Mouse (Mus musculus) neural tube, embryonic 14.5 days (tissue): ENCODE data around the gene Csrnp2. TPM values are rescaled to one million over a fixed set of nuclear protein-coding genes. Genes with fewer than 3 reads are reported as not detected.

Experiments used
- ATAC-seq: fragments of 200-750 bp; cut with Nextera tagmentation; 2 replicates; pipeline ENCODE4 v1.8.0; 2017; ENCODE audit warnings: low read depth, mild to moderate bottlenecking, moderate TSS enrichment, moderate library complexity
- H3K27ac ChIP-seq: fragments of 300-500 bp; sonication (generic); 2 replicates; pipeline ENCODE4 v1.5.1; 2014; ENCODE audit warnings: low read depth, mild to moderate bottlenecking, control low read depth, low read length, moderate library complexity, mixed read lengths
- H3K27me3 ChIP-seq: fragments of 300-500 bp; sonication (generic); 2 replicates; pipeline ENCODE4 v1.6.1; 2014; ENCODE audit warnings: low read length; ENCODE audit not compliant: control insufficient read depth, insufficient read depth
- H3K36me3 ChIP-seq: fragments of 300-500 bp; sonication (generic); 2 replicates; pipeline ENCODE4 v1.6.1; 2014; ENCODE audit warnings: low read length, mixed read lengths; ENCODE audit not compliant: control insufficient read depth, insufficient read depth
- H3K4me1 ChIP-seq: fragments of 300-500 bp; sonication (generic); 2 replicates; pipeline ENCODE4 v1.6.1; 2014; ENCODE audit warnings: low read length; ENCODE audit not compliant: control insufficient read depth, insufficient read depth
- H3K4me2 ChIP-seq: fragments of 300-500 bp; sonication (generic); 2 replicates; pipeline ENCODE4 v1.6.1; 2014; ENCODE audit warnings: mild to moderate bottlenecking, low read depth, low read length, control low read depth
- H3K4me3 ChIP-seq: fragments of 300-500 bp; sonication (generic); 2 replicates; pipeline ENCODE4 v1.5.1; 2014; ENCODE audit warnings: low read depth, low read length, control low read depth, mixed read lengths
- H3K9ac ChIP-seq: fragments of 300-500 bp; sonication (generic); replicated peaks from 2 replicates; pipeline ENCODE4 v1.6.1; 2014; ENCODE audit warnings: low read depth, mild to moderate bottlenecking, control low read depth, low read length, mixed read lengths
- H3K9me3 ChIP-seq: fragments of 300-500 bp; sonication (generic); 2 replicates; pipeline ENCODE4 v1.6.1; 2016; ENCODE audit warnings: low read length; ENCODE audit not compliant: control insufficient read depth
- WGBS: fragments of 180-500 bp; shearing (Covaris S2); extraction: QIAGEN DNeasy Blood & Tissue Kit; methylation state at CpG from one replicate; pipeline ENCODE4 v1.1.7; 2014; 5-methylcytosine and 5-hydroxymethylcytosine counted together
- polyA plus RNA-seq: library from polyadenylated mRNA; unstranded; fragments of >200 nt; fragmentation: Nextera tagmentation; extraction: Ambion mirVana; gene quantifications from 2 replicates; pipeline ENCODE4 v1.2.1, GENCODE M21; 2014

Gene Csrnp2
- polyA plus RNA-seq, 1 experiment from 2014 or later, result 43.0 TPM

GRCm38 (mm10) chr15:100468295-100469188 lies 26.7 kb downstream of the Csrnp2 start, which contains the start of gene Letmd1:
Letmd1 (plus strand) TSS chr15:100469023.
- peaks cover 20% of the 10 kb centered on the region for H3K4me1 ChIP-seq
- peak within 1 kb of the TSS; percentile 70 for H3K9ac ChIP-seq
- WGBS, result 2% methylated on average over 78 of the region's 84 CpGs
- H3K4me3 ChIP-seq, result peak within 1 kb of the TSS; percentile 78
- peak within 1 kb of the TSS; percentile 81 for H3K27ac ChIP-seq
- ATAC-seq, result peak; percentile 95
- no peaks in the 10 kb centered on the region for H3K27me3 ChIP-seq
- peak within 1 kb of the TSS; percentile 94 for H3K4me2 ChIP-seq
- no peaks in the 10 kb centered on the region for H3K9me3 ChIP-seq
- peaks cover 14% of the 10 kb centered on the region for H3K36me3 ChIP-seq

- H3K4me3 ChIP-seq, result peak overlapping the region; percentile 78; the same call in 1 of the 2 replicates
- peak overlapping the region; percentile 94 for H3K4me2 ChIP-seq
- H3K36me3 ChIP-seq, result peaks cover 7% of the 10 kb centered on the region
- no peaks in the 10 kb centered on the region for H3K9me3 ChIP-seq
- H3K4me1 ChIP-seq, result peaks cover 20% of the 10 kb centered on the region
- WGBS, result 50% methylated on average over 7 of the region's 8 CpGs
- H3K27ac ChIP-seq, result no peak overlapping the region
- ATAC-seq, result no peak
- no peaks in the 10 kb centered on the region for H3K27me3 ChIP-seq
- H3K9ac ChIP-seq, result peak overlapping the region; percentile 70; the same call in 1 of the 2 replicates
These were observed 27.6 kb downstream of the Csrnp2 start for GRCm38 (mm10) chr15:100467738-100468137.

DNA sequence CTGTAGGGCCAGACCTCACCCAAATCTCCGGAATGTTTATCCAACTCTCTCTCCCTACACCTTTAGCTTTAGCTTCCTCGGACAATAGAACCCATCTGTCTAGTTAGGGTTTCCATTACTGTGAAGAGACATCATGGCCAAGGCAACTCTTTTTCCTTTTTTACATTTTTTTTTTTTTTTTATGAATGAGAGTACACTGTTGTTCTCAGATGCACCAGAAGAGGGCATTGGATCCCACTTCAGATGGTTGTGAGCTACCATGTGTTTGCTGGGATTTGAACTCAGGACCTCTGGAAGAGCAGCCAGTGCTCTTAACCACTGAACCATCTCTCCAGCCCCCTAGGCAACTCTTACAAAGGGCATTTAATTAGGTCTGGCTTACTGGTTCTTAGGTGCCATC lies 29.9 kb downstream of the Csrnp2 start:
- Histone ChIP-seq H3K27me3 (no peaks in the 10 kb centered on the region), H3K36me3 (no peaks in the 10 kb centered on the region), H3K9me3 (no peaks in the 10 kb centered on the region), H3K4me2 (no peak overlapping the region), H3K4me1 (peaks cover 20% of the 10 kb centered on the region), H3K27ac (no peak overlapping the region), H3K9ac (no peak overlapping the region), H3K4me3 (no peak overlapping the region)
- ATAC-seq, result no peak
- WGBS, result 79% methylated on average over 2 of the region's 2 CpGs

GRCm38 (mm10) chr15:100463712-100464111 lies 31.6 kb downstream of the Csrnp2 start:
- Histone ChIP-seq H3K9me3 (no peaks in the 10 kb centered on the region), H3K4me2 (no peak overlapping the region), H3K36me3 (no peaks in the 10 kb centered on the region), H3K27ac (no peak overlapping the region), H3K27me3 (no peaks in the 10 kb centered on the region), H3K4me1 (peaks cover 10% of the 10 kb centered on the region; the same call in 1 of the 2 replicates), H3K4me3 (no peak overlapping the region), H3K9ac (no peak overlapping the region)
- no peak for ATAC-seq
- WGBS, result 24% methylated on average over 6 of the region's 6 CpGs

DNA sequence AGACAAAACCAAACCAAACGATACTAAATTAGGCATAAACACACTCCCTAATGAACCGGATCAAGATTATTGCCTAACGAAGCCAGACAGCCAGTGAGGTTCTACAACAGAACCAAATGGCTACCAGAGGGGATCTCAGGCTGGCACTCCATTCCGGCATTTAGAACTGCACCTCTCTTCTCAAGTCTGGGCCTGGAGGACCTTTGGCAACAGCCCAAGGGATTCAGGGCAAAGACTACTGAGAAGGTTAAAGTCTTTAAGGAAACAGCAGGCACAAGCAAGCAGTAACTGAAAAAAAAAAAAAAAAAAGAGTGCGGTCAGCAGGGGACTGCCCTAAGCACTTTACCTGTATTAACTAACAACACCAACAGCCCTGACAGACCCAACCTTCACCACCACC lies 33.2 kb downstream of the Csrnp2 start:
- no peaks in the 10 kb centered on the region for H3K27me3 ChIP-seq
- no peaks in the 10 kb centered on the region for H3K36me3 ChIP-seq
- H3K9me3 ChIP-seq, result no peaks in the 10 kb centered on the region
- peaks cover 2% of the 10 kb centered on the region; the same call in 1 of the 2 replicates for H3K4me1 ChIP-seq
- no peak overlapping the region for H3K27ac ChIP-seq
- H3K9ac ChIP-seq, result no peak overlapping the region
- WGBS, result 76% methylated on average over 4 of the region's 5 CpGs
- ATAC-seq, result no peak
- no peak overlapping the region for H3K4me3 ChIP-seq
- no peak overlapping the region for H3K4me2 ChIP-seq

GRCm38 (mm10) chr15:100461646-100462045 lies 33.6 kb downstream of the Csrnp2 start:
- no peaks in the 10 kb centered on the region for H3K27me3 ChIP-seq
- H3K9ac ChIP-seq, result no peak overlapping the region
- H3K9me3 ChIP-seq, result no peaks in the 10 kb centered on the region
- H3K4me2 ChIP-seq, result no peak overlapping the region
- 63% methylated on average over 9 of the region's 9 CpGs for WGBS
- peaks cover under 1% of the 10 kb centered on the region; the same call in 1 of the 2 replicates for H3K4me1 ChIP-seq
- no peak overlapping the region for H3K27ac ChIP-seq
- no peak overlapping the region for H3K4me3 ChIP-seq
- H3K36me3 ChIP-seq, result no peaks in the 10 kb centered on the region
- ATAC-seq, result no peak

- H3K9ac ChIP-seq, result no peak overlapping the region
- H3K4me2 ChIP-seq, result no peak overlapping the region
- H3K9me3 ChIP-seq, result no peaks in the 10 kb centered on the region
- no peaks in the 10 kb centered on the region for H3K36me3 ChIP-seq
- no peak overlapping the region for H3K27ac ChIP-seq
- H3K4me1 ChIP-seq, result no peaks in the 10 kb centered on the region
- no peaks in the 10 kb centered on the region for H3K27me3 ChIP-seq
- WGBS, result 10% methylated on average over 12 of the region's 12 CpGs
- ATAC-seq, result no peak
- no peak overlapping the region for H3K4me3 ChIP-seq
These were observed 34.3 kb downstream of the Csrnp2 start for GRCm38 (mm10) chr15:100460942-100461341.

DNA sequence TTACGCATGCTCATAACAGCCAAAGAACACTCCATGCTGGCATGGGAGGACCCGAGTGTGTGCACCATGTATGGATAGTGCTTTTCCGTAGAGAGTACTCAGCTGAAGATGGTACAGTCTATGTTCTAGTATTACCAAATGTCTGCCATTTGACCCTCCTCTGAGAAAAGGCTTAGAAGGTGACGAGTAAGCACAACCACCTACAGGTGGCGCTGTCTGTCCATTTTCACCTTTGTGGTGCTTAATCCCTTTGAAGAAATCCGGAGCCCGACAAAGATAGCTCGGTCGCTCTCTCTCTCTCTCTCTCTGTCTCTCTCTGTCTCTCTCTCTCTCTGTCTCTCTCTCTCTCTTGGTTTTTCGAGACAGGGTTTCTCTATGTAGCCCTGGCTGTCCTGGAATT lies 37.2 kb downstream of the Csrnp2 start:
- H3K9me3 ChIP-seq, result no peaks in the 10 kb centered on the region
- no peak overlapping the region for H3K9ac ChIP-seq
- H3K4me1 ChIP-seq, result no peaks in the 10 kb centered on the region
- H3K27ac ChIP-seq, result no peak overlapping the region
- H3K36me3 ChIP-seq, result no peaks in the 10 kb centered on the region
- no peaks in the 10 kb centered on the region for H3K27me3 ChIP-seq
- 40% methylated on average over 10 of the region's 10 CpGs for WGBS
- no peak for ATAC-seq
- H3K4me2 ChIP-seq, result no peak overlapping the region
- H3K4me3 ChIP-seq, result no peak overlapping the region

GRCm38 (mm10) chr15:100457340-100457739 lies 37.9 kb downstream of the Csrnp2 start:
- no peaks in the 10 kb centered on the region for H3K4me1 ChIP-seq
- WGBS, result 7% methylated on average over 17 of the region's 17 CpGs
- no peak overlapping the region for H3K9ac ChIP-seq
- H3K27ac ChIP-seq, result no peak overlapping the region
- ATAC-seq, result peak; percentile 63; the same call in 1 of the 2 replicates
- no peaks in the 10 kb centered on the region for H3K36me3 ChIP-seq
- H3K4me3 ChIP-seq, result no peak overlapping the region
- no peak overlapping the region for H3K4me2 ChIP-seq
- no peaks in the 10 kb centered on the region for H3K9me3 ChIP-seq
- no peaks in the 10 kb centered on the region for H3K27me3 ChIP-seq
